Mouse (Mus musculus): ENCODE measurements at regions not wholly inside any gene's neighbourhood (a gene's known extent, or its start where the extent isn't known, plus 50 kb on each side); places are given as distances from the start of the nearest gene placed in this dataset.

DNA sequence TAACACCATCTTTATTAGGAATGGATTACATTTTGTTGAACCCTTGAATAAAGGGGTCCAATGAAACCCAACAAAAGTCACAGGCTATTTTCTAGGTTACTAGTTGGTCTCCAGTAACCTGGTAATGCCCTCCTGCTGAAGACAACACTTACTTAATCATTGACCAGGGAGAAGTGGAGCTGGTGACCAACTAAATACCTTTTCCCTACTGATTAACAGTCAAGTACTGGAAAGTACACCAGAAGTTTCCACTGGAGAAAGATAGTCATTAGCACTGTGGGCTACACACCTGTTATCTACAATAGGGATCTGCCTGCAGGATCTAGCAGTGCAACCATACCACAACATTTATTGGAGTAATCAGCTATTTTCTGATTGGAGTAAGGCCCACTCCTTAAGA is 718.7 kb downstream of the Trhde start:
- no peak overlapping the region for H3K27ac ChIP-seq (replicated peaks; ENCODE audit: low read depth, low read length)
- DNase-seq (no peak), ATAC-seq (ENCODE audit: low FRiP score, low TSS enrichment) (no peak)
- H3K27me3 ChIP-seq (ENCODE audit: control insufficient read depth, insufficient read depth, low read length) = no peaks in the 10 kb centered on the region
- H3K4me2 ChIP-seq (ENCODE audit: low read length) = no peak overlapping the region
- no peaks in the 10 kb centered on the region for H3K4me1 ChIP-seq (ENCODE audit: control insufficient read depth, insufficient read depth, low read length)
- H3K9ac ChIP-seq (replicated peaks; ENCODE audit: low read length) = no peak overlapping the region
- no peaks in the 10 kb centered on the region for H3K36me3 ChIP-seq (ENCODE audit: control insufficient read depth, insufficient read depth, low read length)
- H3K9me3 ChIP-seq (ENCODE audit: control insufficient read depth, low read length) = no peaks in the 10 kb centered on the region
- H3K4me3 ChIP-seq (replicated peaks; ENCODE audit: low read depth, low read length) = no peak overlapping the region

DNA sequence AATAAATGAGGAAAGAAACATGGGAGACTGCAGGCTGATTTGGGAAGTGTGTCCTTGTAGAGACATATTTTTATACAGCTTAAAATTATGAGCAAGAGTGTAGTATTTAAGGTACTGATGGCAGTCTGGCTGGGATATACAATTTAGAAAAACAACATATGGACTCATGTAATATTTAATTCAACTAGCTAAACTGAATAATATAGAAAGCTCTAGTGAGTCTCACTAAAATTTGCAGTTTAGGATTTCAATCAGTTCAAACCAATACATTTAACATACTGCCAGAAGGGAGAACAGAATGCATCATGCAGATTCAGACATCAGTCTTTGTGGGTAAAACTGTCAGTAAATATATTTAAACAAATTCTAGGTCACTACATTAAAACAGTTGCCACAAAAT is 760.1 kb downstream of the Trhde start:
- no peak for ATAC-seq (ENCODE audit: low FRiP score, low TSS enrichment)
- Histone ChIP-seq H3K9ac (replicated peaks; ENCODE audit: low read length) (no peak overlapping the region), H3K9me3 (ENCODE audit: control insufficient read depth, low read length) (no peaks in the 10 kb centered on the region), H3K4me1 (ENCODE audit: control insufficient read depth, insufficient read depth, low read length) (no peaks in the 10 kb centered on the region), H3K4me2 (ENCODE audit: low read length) (no peak overlapping the region), H3K4me3 (replicated peaks; ENCODE audit: low read depth, low read length) (no peak overlapping the region), H3K36me3 (ENCODE audit: control insufficient read depth, insufficient read depth, low read length) (no peaks in the 10 kb centered on the region), H3K27ac (replicated peaks; ENCODE audit: low read depth, low read length) (no peak overlapping the region), H3K27me3 (ENCODE audit: control insufficient read depth, insufficient read depth, low read length) (no peaks in the 10 kb centered on the region)
- DNase-seq = no peak

DNA sequence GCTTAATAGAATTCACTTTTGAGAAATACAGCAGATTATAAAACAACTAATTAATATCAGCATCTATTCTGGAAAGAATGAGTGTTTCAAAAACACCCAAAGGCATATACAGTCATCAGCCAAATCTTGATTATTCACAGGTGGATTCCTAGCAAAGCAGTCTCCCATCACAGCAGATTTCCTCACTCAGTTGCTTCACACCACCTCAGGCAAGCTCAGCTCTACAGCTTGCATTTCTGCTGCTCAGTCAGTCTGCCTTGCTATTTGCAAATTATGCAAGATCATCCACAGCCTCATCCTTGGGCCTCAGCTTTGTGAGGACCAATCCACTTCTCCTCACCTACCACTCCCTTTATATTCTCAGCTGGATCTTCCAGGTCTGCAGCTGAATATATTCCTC is 788.7 kb downstream of the Trhde start:
- no peaks in the 10 kb centered on the region for H3K36me3 ChIP-seq (ENCODE audit: control insufficient read depth, insufficient read depth, low read length)
- H3K27me3 ChIP-seq (ENCODE audit: control insufficient read depth, insufficient read depth, low read length) = no peaks in the 10 kb centered on the region
- DNase-seq = peak; percentile 49
- H3K9me3 ChIP-seq (ENCODE audit: control insufficient read depth, low read length) = no peaks in the 10 kb centered on the region
- H3K4me1 ChIP-seq (ENCODE audit: control insufficient read depth, insufficient read depth, low read length) = no peaks in the 10 kb centered on the region
- H3K4me3 ChIP-seq (replicated peaks; ENCODE audit: low read depth, low read length) = no peak overlapping the region
- no peak overlapping the region for H3K27ac ChIP-seq (replicated peaks; ENCODE audit: low read depth, low read length)
- no peak overlapping the region for H3K4me2 ChIP-seq (ENCODE audit: low read length)
- no peak overlapping the region for H3K9ac ChIP-seq (replicated peaks; ENCODE audit: low read length)
- no peak for ATAC-seq (ENCODE audit: low FRiP score, low TSS enrichment)

DNA sequence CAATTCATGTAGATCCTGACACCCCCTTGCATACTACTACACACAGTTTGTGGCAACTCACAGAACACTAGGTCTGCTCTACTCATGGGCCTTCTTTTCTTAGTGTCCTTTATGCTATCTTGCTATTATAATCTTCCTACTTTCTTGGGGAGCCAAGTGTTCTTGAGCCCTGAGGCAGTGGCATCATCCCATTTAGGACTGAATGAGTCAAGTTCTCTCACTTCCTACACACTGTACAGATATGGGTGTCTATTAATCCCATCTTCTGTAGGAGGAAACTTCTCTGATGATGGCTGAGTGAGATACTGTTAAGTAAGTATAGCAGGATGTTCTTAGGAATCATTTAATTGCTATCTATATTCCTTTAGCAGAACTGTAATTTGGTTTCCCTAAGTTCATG is 816.7 kb downstream of the Trhde start:
- Histone ChIP-seq H3K27ac (replicated peaks; ENCODE audit: low read depth, low read length) (no peak overlapping the region), H3K36me3 (ENCODE audit: control insufficient read depth, insufficient read depth, low read length) (no peaks in the 10 kb centered on the region), H3K4me2 (ENCODE audit: low read length) (no peak overlapping the region), H3K27me3 (ENCODE audit: control insufficient read depth, insufficient read depth, low read length) (no peaks in the 10 kb centered on the region), H3K9me3 (ENCODE audit: control insufficient read depth, low read length) (no peaks in the 10 kb centered on the region), H3K4me1 (ENCODE audit: control insufficient read depth, insufficient read depth, low read length) (no peaks in the 10 kb centered on the region), H3K4me3 (replicated peaks; ENCODE audit: low read depth, low read length) (no peak overlapping the region), H3K9ac (replicated peaks; ENCODE audit: low read length) (no peak overlapping the region)
- no peak for DNase-seq
- no peak for ATAC-seq (ENCODE audit: low FRiP score, low TSS enrichment)

DNA sequence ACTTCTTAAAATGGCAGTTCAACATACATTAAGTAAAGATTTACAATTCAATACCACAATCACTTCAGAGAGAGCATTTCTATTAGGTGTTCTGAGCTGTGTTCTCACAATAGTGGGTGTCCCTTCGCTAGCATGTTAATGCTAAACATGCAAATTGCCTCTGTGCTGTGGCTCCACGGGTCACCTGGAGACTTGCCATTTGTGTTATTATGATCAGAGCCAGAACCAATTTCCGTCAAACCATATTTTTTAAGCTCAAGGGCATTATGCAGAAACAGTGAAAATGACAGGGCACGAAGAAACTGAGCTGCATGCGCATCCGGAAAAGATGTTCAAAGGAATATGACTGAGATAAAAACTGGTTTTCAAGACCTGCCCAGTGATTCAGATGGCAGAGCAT is 829.3 kb downstream of the Trhde start:
- 49% methylated on average over 6 of the region's 6 CpGs for WGBS
- no peaks in the 10 kb centered on the region for H3K27me3 ChIP-seq (ENCODE audit: control insufficient read depth, insufficient read depth, low read length)

DNA sequence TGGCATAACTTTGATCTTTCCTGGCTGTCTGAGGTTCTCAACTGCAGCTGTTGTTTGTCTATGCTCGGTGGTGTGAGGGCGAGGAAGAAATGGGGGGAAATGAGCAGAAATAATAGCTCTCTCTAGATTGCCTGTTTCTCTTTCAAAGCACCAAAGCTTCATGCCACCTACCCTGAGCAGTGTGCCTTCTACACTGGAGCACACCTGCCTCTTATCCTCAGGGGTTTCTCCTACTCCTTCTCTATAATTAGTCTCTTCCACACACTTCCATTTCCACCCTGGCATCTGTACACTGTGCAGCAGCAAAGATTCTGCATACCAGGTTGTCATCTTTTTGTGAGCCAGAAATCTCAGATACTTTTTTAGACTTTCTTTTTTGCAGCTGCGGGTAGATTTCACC is 855.3 kb downstream of the Trhde start:
- WGBS = 69% methylated on average over 3 of the region's 3 CpGs

More for the DNA sequence above, 829.3 kb downstream of the Trhde start:
- ATAC-seq (ENCODE audit: low FRiP score, low TSS enrichment) (no peak), DNase-seq (peak; percentile 49)
- no peaks in the 10 kb centered on the region for H3K9me3 ChIP-seq (ENCODE audit: control insufficient read depth, low read length)
- H3K36me3 ChIP-seq (ENCODE audit: control insufficient read depth, insufficient read depth, low read length) = no peaks in the 10 kb centered on the region
- no peak overlapping the region for H3K27ac ChIP-seq (replicated peaks; ENCODE audit: low read depth, low read length)
- no peaks in the 10 kb centered on the region for H3K4me1 ChIP-seq (ENCODE audit: control insufficient read depth, insufficient read depth, low read length)
- no peak overlapping the region for H3K9ac ChIP-seq (replicated peaks; ENCODE audit: low read length)
- H3K4me3 ChIP-seq (replicated peaks; ENCODE audit: low read depth, low read length) = no peak overlapping the region
- H3K4me2 ChIP-seq (ENCODE audit: low read length) = no peak overlapping the region

DNA sequence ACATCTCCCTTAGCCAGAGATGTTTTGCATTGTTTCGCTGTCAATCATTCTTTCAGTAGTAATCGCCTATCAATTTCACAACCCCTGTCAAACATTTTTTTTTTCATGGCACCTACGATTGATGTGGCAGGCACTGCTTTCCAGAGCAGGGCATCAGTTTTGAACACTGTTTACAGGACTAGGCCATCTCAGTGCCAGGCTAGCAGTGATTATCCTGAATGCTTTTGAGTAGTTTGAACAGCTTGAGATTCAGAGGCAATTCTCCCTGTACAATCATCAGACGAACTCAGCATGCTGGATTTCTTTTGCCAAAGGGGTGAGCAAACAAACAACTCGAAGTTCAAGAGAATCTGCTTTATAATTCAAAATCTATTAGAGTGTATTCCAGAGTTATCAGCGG is 862.6 kb downstream of the Trhde start:
- H3K27ac ChIP-seq (replicated peaks; ENCODE audit: low read depth, low read length) = no peak overlapping the region
- ATAC-seq (ENCODE audit: low FRiP score, low TSS enrichment) (no peak), DNase-seq (no peak)
- H3K4me3 ChIP-seq (replicated peaks; ENCODE audit: low read depth, low read length) = no peak overlapping the region
- no peak overlapping the region for H3K4me2 ChIP-seq (ENCODE audit: low read length)
- no peaks in the 10 kb centered on the region for H3K4me1 ChIP-seq (ENCODE audit: control insufficient read depth, insufficient read depth, low read length)
- no peaks in the 10 kb centered on the region for H3K9me3 ChIP-seq (ENCODE audit: control insufficient read depth, low read length)
- WGBS = 66% methylated on average over 6 of the region's 6 CpGs
- H3K36me3 ChIP-seq (ENCODE audit: control insufficient read depth, insufficient read depth, low read length) = no peaks in the 10 kb centered on the region
- H3K27me3 ChIP-seq (ENCODE audit: control insufficient read depth, insufficient read depth, low read length) = no peaks in the 10 kb centered on the region
- H3K9ac ChIP-seq (replicated peaks; ENCODE audit: low read length) = no peak overlapping the region

More for the DNA sequence above, 855.3 kb downstream of the Trhde start:
- no peak overlapping the region for H3K27ac ChIP-seq (replicated peaks; ENCODE audit: low read depth, low read length)
- no peaks in the 10 kb centered on the region for H3K27me3 ChIP-seq (ENCODE audit: control insufficient read depth, insufficient read depth, low read length)
- H3K4me3 ChIP-seq (replicated peaks; ENCODE audit: low read depth, low read length) = no peak overlapping the region
- no peaks in the 10 kb centered on the region for H3K4me1 ChIP-seq (ENCODE audit: control insufficient read depth, insufficient read depth, low read length)
- no peak for ATAC-seq (ENCODE audit: low FRiP score, low TSS enrichment)
- H3K9me3 ChIP-seq (ENCODE audit: control insufficient read depth, low read length) = no peaks in the 10 kb centered on the region
- DNase-seq = no peak
- H3K36me3 ChIP-seq (ENCODE audit: control insufficient read depth, insufficient read depth, low read length) = no peaks in the 10 kb centered on the region
- no peak overlapping the region for H3K4me2 ChIP-seq (ENCODE audit: low read length)
- no peak overlapping the region for H3K9ac ChIP-seq (replicated peaks; ENCODE audit: low read length)

DNA sequence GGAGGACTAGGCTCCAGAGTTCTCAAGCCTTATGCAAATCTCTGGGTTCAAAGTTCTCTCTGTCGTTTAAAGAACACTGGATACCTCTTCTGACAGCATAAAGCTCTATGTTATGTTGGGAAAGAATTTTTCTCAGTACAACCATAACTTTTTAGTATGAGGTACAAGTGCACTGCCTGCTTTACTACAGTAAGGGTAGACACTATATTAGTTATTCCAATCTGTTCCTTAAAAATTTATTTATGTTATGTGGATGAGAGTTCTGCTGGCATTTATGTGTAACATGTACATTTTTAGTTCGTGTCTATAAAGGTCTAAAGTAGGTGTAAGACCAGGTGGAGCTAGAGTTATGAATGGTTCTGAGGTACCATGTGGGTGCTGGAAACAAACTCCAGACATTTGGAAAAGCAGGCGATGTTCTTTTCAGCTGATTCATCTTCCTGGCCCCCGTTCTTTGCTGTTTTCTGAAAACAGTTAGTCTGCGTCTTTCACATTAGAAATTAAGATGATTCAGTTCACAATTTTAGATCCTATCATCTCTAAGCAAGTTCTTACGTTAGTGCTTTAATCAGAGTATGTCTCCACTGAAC is 871.8 kb downstream of the Trhde start:
- Histone ChIP-seq H3K4me3 (replicated peaks; ENCODE audit: low read depth, low read length) (no peak overlapping the region), H3K9me3 (ENCODE audit: control insufficient read depth, low read length) (no peaks in the 10 kb centered on the region), H3K36me3 (ENCODE audit: control insufficient read depth, insufficient read depth, low read length) (no peaks in the 10 kb centered on the region), H3K4me1 (ENCODE audit: control insufficient read depth, insufficient read depth, low read length) (no peaks in the 10 kb centered on the region), H3K27ac (replicated peaks; ENCODE audit: low read depth, low read length) (no peak overlapping the region), H3K4me2 (ENCODE audit: low read length) (no peak overlapping the region), H3K27me3 (ENCODE audit: control insufficient read depth, insufficient read depth, low read length) (no peaks in the 10 kb centered on the region), H3K9ac (replicated peaks; ENCODE audit: low read length) (no peak overlapping the region)
- no peak for DNase-seq
- WGBS = 74% methylated on average over 6 of the region's 6 CpGs
- ATAC-seq (ENCODE audit: low FRiP score, low TSS enrichment) = no peak

DNA sequence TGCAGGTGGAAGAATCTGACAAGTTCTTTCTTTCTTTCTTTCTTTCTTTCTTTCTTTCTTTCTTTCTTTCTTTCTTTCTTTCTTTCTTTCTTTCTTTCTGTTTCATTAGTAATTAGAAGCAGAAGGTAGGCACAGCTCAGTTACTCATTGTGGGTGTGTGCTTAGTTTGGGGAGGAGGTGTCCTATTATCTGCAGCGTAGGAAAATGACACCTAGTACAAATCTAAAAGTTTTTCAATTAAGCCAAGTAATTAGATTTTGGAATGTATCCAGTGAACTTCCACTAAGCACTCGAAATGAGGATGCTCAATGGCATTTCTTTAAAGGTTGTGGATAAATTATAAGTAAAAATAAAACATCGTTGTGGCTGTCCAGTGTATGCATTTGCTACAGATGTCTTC is 885.4 kb downstream of the Trhde start:
- H3K9me3 ChIP-seq (ENCODE audit: control insufficient read depth, low read length) = no peaks in the 10 kb centered on the region
- no peaks in the 10 kb centered on the region for H3K27me3 ChIP-seq (ENCODE audit: control insufficient read depth, insufficient read depth, low read length)
- no peak for DNase-seq
- ATAC-seq (ENCODE audit: low FRiP score, low TSS enrichment) = no peak
- H3K36me3 ChIP-seq (ENCODE audit: control insufficient read depth, insufficient read depth, low read length) = no peaks in the 10 kb centered on the region
- 73% methylated on average over 3 of the region's 3 CpGs for WGBS
- H3K27ac ChIP-seq (replicated peaks; ENCODE audit: low read depth, low read length) = no peak overlapping the region
- no peaks in the 10 kb centered on the region for H3K4me1 ChIP-seq (ENCODE audit: control insufficient read depth, insufficient read depth, low read length)
- H3K9ac ChIP-seq (replicated peaks; ENCODE audit: low read length) = no peak overlapping the region
- no peak overlapping the region for H3K4me3 ChIP-seq (replicated peaks; ENCODE audit: low read depth, low read length)
- no peak overlapping the region for H3K4me2 ChIP-seq (ENCODE audit: low read length)

Data from midbrain, embryonic 14.5 days (tissue).